Mouse (Mus musculus) forebrain, embryonic 13.5 days (tissue): ENCODE data around the gene Slc34a2. TPM values are rescaled to one million over a fixed set of nuclear protein-coding genes. Genes with fewer than 3 reads are reported as not detected.

ENCODE experiments used
- ATAC-seq: fragments of 200-750 bp; cut with Nextera tagmentation; 2 replicates; pipeline ENCODE4 v1.8.0; 2017
- H3K27ac ChIP-seq: fragments of 300-500 bp; sonication (generic); 2 replicates; pipeline ENCODE4 v1.5.1; 2015; ENCODE audit warnings: inconsistent platforms, mild to moderate bottlenecking, moderate library complexity
- H3K27me3 ChIP-seq: fragments of 300-500 bp; sonication (generic); 2 replicates; pipeline ENCODE4 v1.6.1; 2015; ENCODE audit warnings: mild to moderate bottlenecking, inconsistent platforms
- H3K36me3 ChIP-seq: fragments of 300-500 bp; sonication (generic); 2 replicates; pipeline ENCODE4 v1.6.1; 2015; ENCODE audit warnings: mild to moderate bottlenecking, inconsistent platforms; ENCODE audit not compliant: poor library complexity, severe bottlenecking
- H3K4me1 ChIP-seq: fragments of 300-500 bp; sonication (generic); 2 replicates; pipeline ENCODE4 v1.6.1; 2015; ENCODE audit warnings: inconsistent platforms
- H3K4me2 ChIP-seq: fragments of 300-500 bp; sonication (generic); 2 replicates; pipeline ENCODE4 v1.6.1; 2015; ENCODE audit warnings: inconsistent platforms, mild to moderate bottlenecking, moderate library complexity
- H3K4me3 ChIP-seq: fragments of 300-500 bp; sonication (generic); 2 replicates; pipeline ENCODE4 v1.5.1; 2015; ENCODE audit warnings: mild to moderate bottlenecking, inconsistent platforms
- H3K9ac ChIP-seq: fragments of 300-500 bp; sonication (generic); 2 replicates; pipeline ENCODE4 v1.6.1; 2015; ENCODE audit warnings: mild to moderate bottlenecking, inconsistent platforms
- H3K9me3 ChIP-seq: fragments of 300-500 bp; sonication (generic); replicated peaks from 2 replicates; pipeline ENCODE4 v1.6.1; 2016; ENCODE audit warnings: inconsistent platforms
- WGBS: fragments of 180-500 bp; shearing (Covaris S2); methylation state at CpG from one replicate; pipeline ENCODE4 v1.1.7; 2015; 5-methylcytosine and 5-hydroxymethylcytosine counted together
- polyA plus RNA-seq: library from polyadenylated mRNA; unstranded; fragments of >200 nt; fragmentation: Nextera tagmentation; extraction: Ambion mirVana; gene quantifications from 2 replicates; pipeline ENCODE4 v1.2.1, GENCODE M21; 2015

The Slc34a2 gene
- polyA plus RNA-seq, 1 experiment from 2014 or later = not detected

DNA sequence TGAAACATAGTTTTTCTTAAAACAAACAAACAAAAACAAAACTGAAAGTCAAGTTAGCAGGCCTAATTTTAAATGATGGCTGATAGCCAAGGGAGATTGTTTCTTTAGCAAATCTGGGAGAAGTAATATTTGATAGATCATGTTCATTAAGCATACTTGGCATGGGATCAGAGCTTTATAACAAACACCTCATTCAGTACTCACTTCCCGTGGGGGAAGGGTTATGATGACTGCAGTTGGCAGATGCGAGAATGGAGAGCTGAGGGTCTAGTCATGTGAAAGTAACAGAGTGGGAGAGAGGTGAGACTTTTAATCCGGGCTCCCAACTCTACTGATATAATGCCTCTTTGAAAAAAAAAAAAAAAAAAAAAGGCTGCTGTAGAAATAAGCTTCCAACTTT, 81.8 kb downstream of the Slc34a2 start:
- no peaks in the 10 kb centered on the region for H3K9me3 ChIP-seq
- no peak for ATAC-seq
- no peak overlapping the region for H3K4me2 ChIP-seq
- 20% methylated on average over 3 of the region's 3 CpGs for WGBS
- H3K4me3 ChIP-seq = no peak overlapping the region
- H3K4me1 ChIP-seq = peaks cover 51% of the 10 kb centered on the region
- no peak overlapping the region for H3K9ac ChIP-seq
- H3K27me3 ChIP-seq = peaks cover 14% of the 10 kb centered on the region; the same call in 1 of the 2 replicates
- peak overlapping the region; percentile 53; the same call in 1 of the 2 replicates for H3K27ac ChIP-seq
- H3K36me3 ChIP-seq = peaks cover 19% of the 10 kb centered on the region; the same call in 1 of the 2 replicates

Other genes starting within 250 kb of the Slc34a2 start
- 112 and 121 TPM in 2 replicates for gene Anapc4, start 204.1 kb upstream of the Slc34a2 start, polyA plus RNA-seq
- gene Sel1l3, start 175.8 kb downstream of the Slc34a2 start, polyA plus RNA-seq = 7.0 and 8.5 TPM in 2 replicates
- 64.8 and 70.7 TPM in 2 replicates for gene Smim20, start 229.0 kb downstream of the Slc34a2 start, polyA plus RNA-seq